Comparison of ENCODE assay signal across 22 mouse cellular contexts in the genomic region with DNA sequence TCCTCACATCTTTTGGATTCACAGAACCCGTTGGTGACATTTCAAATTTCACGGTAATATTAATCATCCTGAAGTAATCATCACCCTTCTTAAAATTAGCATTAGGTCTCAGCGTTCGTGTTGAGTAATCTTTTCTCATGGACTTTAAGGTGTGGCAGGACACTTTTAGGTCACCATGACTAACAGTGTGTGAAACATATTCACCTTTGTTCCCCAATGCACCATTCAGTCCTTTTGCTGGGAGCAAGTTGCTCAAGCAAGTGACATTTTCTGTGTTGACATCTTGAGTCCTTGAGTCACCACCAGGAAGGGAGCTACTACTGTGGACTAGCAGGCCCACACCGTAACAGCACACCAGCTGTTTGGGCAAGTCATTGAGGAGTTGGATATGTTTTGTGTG.
DNase-seq lines count a peak whose midpoint lies in the region; ATAC-seq and TF ChIP-seq lines count a peak whose summit lies in the region.
"Had no signal": no experiment of that assay in that cellular context is flagged by ENCODE, and none has a peak within 500 bp of the region (broad histone marks: within the 10 kb centered on the region; RNA-seq: fewer than 3 reads in every experiment).

No protein-coding gene starts in this region.

- H3K9ac ChIP-seq in kidney, embryonic 14.5 days (ENCODE audit: low read depth, low read length), result no peak overlapping the region
- H3K9ac ChIP-seq in stomach, embryonic 16.5 days (ENCODE audit: low read length), result no peak overlapping the region
- no peak overlapping the region for H3K9ac ChIP-seq in forebrain, postnatal 0 days
- H3K9ac ChIP-seq: embryonic facial prominence, embryonic 15.5 days; forebrain, embryonic 15.5 days; heart, embryonic 15.5 days; hindbrain, embryonic 14.5 days; limb, embryonic 13.5 days; liver, embryonic 12.5 days; lung, embryonic 15.5 days had no signal

- no peak overlapping the region for H3K27ac ChIP-seq in kidney, embryonic 14.5 days (ENCODE audit: low read depth, low read length)
- H3K27ac ChIP-seq in stomach, embryonic 16.5 days (ENCODE audit: low read length), result no peak overlapping the region
- no peak overlapping the region for H3K27ac ChIP-seq in forebrain, postnatal 0 days (ENCODE audit: low read depth, low read length)
- H3K27ac ChIP-seq: embryonic facial prominence, embryonic 15.5 days; forebrain, embryonic 15.5 days; heart, embryonic 15.5 days; hindbrain, embryonic 14.5 days; layer of hippocampus, adult 2 months; limb, embryonic 13.5 days; liver, embryonic 12.5 days; lung, embryonic 15.5 days had no signal

- H3K9me3 ChIP-seq in kidney, embryonic 14.5 days (ENCODE audit: control insufficient read depth, low read length), result no peaks in the 10 kb centered on the region
- no peaks in the 10 kb centered on the region for H3K9me3 ChIP-seq in stomach, embryonic 16.5 days (replicated peaks; ENCODE audit: control insufficient read depth, low read length)
- H3K9me3 ChIP-seq in forebrain, postnatal 0 days (ENCODE audit: low read length), result no peaks in the 10 kb centered on the region
- H3K9me3 ChIP-seq: embryonic facial prominence, embryonic 15.5 days; forebrain, embryonic 15.5 days; heart, embryonic 15.5 days; limb, embryonic 13.5 days; liver, embryonic 12.5 days; lung, embryonic 15.5 days had no signal

- no peaks in the 10 kb centered on the region for H3K36me3 ChIP-seq in kidney, embryonic 14.5 days (ENCODE audit: control insufficient read depth, insufficient read depth, low read length)
- H3K36me3 ChIP-seq in stomach, embryonic 16.5 days (ENCODE audit: control insufficient read depth, insufficient read depth, low read length), result no peaks in the 10 kb centered on the region
- H3K36me3 ChIP-seq in forebrain, postnatal 0 days (ENCODE audit: insufficient read depth), result no peaks in the 10 kb centered on the region
- H3K36me3 ChIP-seq: embryonic facial prominence, embryonic 15.5 days; forebrain, embryonic 15.5 days; heart, embryonic 15.5 days; limb, embryonic 13.5 days; liver, embryonic 12.5 days; lung, embryonic 15.5 days had no signal

- DNase-seq in kidney, adult 11 months, result peak; percentile 35
- DNase-seq in lung, adult 18-20 months, result peak; percentile 3 to 6
- DNase-seq in lung, adult 2 months, result no peak
- peak; percentile 93 for DNase-seq in fat pad, adult 2 months (ENCODE audit: extremely low read depth, low read depth, low spot score)
- no peak for DNase-seq in embryo, embryonic 10 days (ENCODE audit: low spot score)
- no peak for DNase-seq in forebrain, postnatal 0 days
- DNase-seq: cerebellum, adult 9-10 months; gastrocnemius, postnatal 14 days; heart, postnatal 36 days; thymus, postnatal 4 days had no signal

- WGBS in kidney, embryonic 14.5 days, result 79% methylated on average over 5 of the region's 5 CpGs
- 78% methylated on average over 5 of the region's 5 CpGs for WGBS in lung, adult 2 months
- WGBS in stomach, embryonic 16.5 days, result 76% methylated on average over 5 of the region's 5 CpGs
- 95% methylated on average over 5 of the region's 5 CpGs for WGBS in forebrain, postnatal 0 days

- peaks cover 11% of the 10 kb centered on the region for H3K27me3 ChIP-seq in kidney, embryonic 14.5 days (ENCODE audit: control insufficient read depth, insufficient read depth, low read length)
- H3K27me3 ChIP-seq in stomach, embryonic 16.5 days (ENCODE audit: control insufficient read depth, insufficient read depth, low read length), result no peaks in the 10 kb centered on the region
- H3K27me3 ChIP-seq in forebrain, postnatal 0 days (ENCODE audit: insufficient read depth, low read length), result no peaks in the 10 kb centered on the region
- H3K27me3 ChIP-seq: embryonic facial prominence, embryonic 15.5 days; forebrain, embryonic 15.5 days; heart, embryonic 15.5 days; limb, embryonic 13.5 days; liver, embryonic 12.5 days; lung, embryonic 15.5 days had no signal

- H3K4me3 ChIP-seq in kidney, embryonic 14.5 days (ENCODE audit: low read length), result no peak overlapping the region
- H3K4me3 ChIP-seq in lung, adult 2 months (replicated peaks; ENCODE audit: extremely low read depth, low read depth, low read length), result no peak overlapping the region
- no peak overlapping the region for H3K4me3 ChIP-seq in stomach, embryonic 16.5 days (replicated peaks; ENCODE audit: low read length)
- H3K4me3 ChIP-seq in forebrain, postnatal 0 days (ENCODE audit: low read depth, low read length), result no peak overlapping the region
- H3K4me3 ChIP-seq: embryonic facial prominence, embryonic 15.5 days; forebrain, embryonic 15.5 days; heart, embryonic 15.5 days; layer of hippocampus, adult 2 months; limb, embryonic 13.5 days; liver, embryonic 12.5 days; lung, embryonic 15.5 days had no signal

- TF ChIP-seq POLR2A in lung, adult 2 months (IDR thresholded peaks at IDR 0.05; ENCODE audit: borderline replicate concordance, extremely low read depth, low read depth, low read length), result no peak

- no peak for ATAC-seq in kidney, embryonic 14.5 days (ENCODE audit: low FRiP score, low TSS enrichment)
- ATAC-seq in stomach, embryonic 16.5 days (ENCODE audit: insufficient read depth, low FRiP score), result peak; percentile 50
- ATAC-seq in forebrain, postnatal 0 days, result no peak
- ATAC-seq: forebrain, embryonic 15.5 days; inflammation-experienced regulatory T-cells, adult 6 months; liver, embryonic 12.5 days had no signal

- no peak for TF ChIP-seq CTCF in lung, adult 2 months (IDR thresholded peaks at IDR 0.05; ENCODE audit: insufficient read depth, low read length)
- TF ChIP-seq CTCF in forebrain, postnatal 0 days (IDR thresholded peaks at IDR 0.05; ENCODE audit: low read depth), result no peak

- H3K4me1 ChIP-seq in kidney, embryonic 14.5 days (ENCODE audit: control insufficient read depth, insufficient read depth, low read length), result no peaks in the 10 kb centered on the region
- no peaks in the 10 kb centered on the region for H3K4me1 ChIP-seq in lung, adult 2 months (ENCODE audit: control insufficient read depth, insufficient read depth, low read length)
- no peaks in the 10 kb centered on the region for H3K4me1 ChIP-seq in stomach, embryonic 16.5 days (ENCODE audit: control insufficient read depth, insufficient read depth, low read length)
- no peaks in the 10 kb centered on the region for H3K4me1 ChIP-seq in forebrain, postnatal 0 days (ENCODE audit: insufficient read depth)
- H3K4me1 ChIP-seq: embryonic facial prominence, embryonic 15.5 days; forebrain, embryonic 15.5 days; heart, embryonic 15.5 days; liver, embryonic 12.5 days; lung, embryonic 15.5 days had no signal

- no peak overlapping the region for H3K4me2 ChIP-seq in kidney, embryonic 14.5 days (replicated peaks; ENCODE audit: low read depth, low read length)
- no peak overlapping the region for H3K4me2 ChIP-seq in stomach, embryonic 16.5 days (ENCODE audit: low read depth, low read length)
- H3K4me2 ChIP-seq in forebrain, postnatal 0 days (ENCODE audit: low read depth), result no peak overlapping the region
- H3K4me2 ChIP-seq: embryonic facial prominence, embryonic 15.5 days; forebrain, embryonic 15.5 days; heart, embryonic 15.5 days; hindbrain, embryonic 14.5 days; limb, embryonic 13.5 days; liver, embryonic 12.5 days; lung, embryonic 15.5 days; midbrain, embryonic 11.5 days had no signal

Comparison
In these comparisons a context has a peak if more than half of its experiments do, and no peak if none do; other contexts are left out.
1. DNase-seq: peak in kidney, adult 11 months (single experiment), lung, adult 18-20 months (2 of 2) and fat pad, adult 2 months (single experiment); none in lung, adult 2 months (single experiment), embryo, embryonic 10 days (single experiment) and forebrain, postnatal 0 days (single experiment).